Mouse (Mus musculus) kidney, embryonic 14.5 days (tissue): ENCODE data around the gene Tas1r2. TPM values are rescaled to one million over a fixed set of nuclear protein-coding genes. Genes with fewer than 3 reads are reported as not detected.

Source experiments
- ATAC-seq: fragments of 200-750 bp; cut with Nextera tagmentation; 2 replicates; pipeline ENCODE4 v1.8.0; 2017; ENCODE audit warnings: moderate number of reproducible peaks, mild to moderate bottlenecking, moderate TSS enrichment, moderate library complexity; ENCODE audit not compliant: low FRiP score, low TSS enrichment
- H3K27ac ChIP-seq: fragments of 300-500 bp; sonication (generic); 2 replicates; pipeline ENCODE4 v1.5.1; 2014; ENCODE audit warnings: low read depth, mild to moderate bottlenecking, low read length, moderate library complexity, mixed read lengths
- H3K27me3 ChIP-seq: fragments of 300-500 bp; sonication (generic); 2 replicates; pipeline ENCODE4 v1.6.1; 2014; ENCODE audit warnings: mild to moderate bottlenecking, low read length; ENCODE audit not compliant: control insufficient read depth, insufficient read depth
- H3K36me3 ChIP-seq: fragments of 300-500 bp; sonication (generic); 2 replicates; pipeline ENCODE4 v1.6.1; 2014; ENCODE audit warnings: low read length, mixed read lengths; ENCODE audit not compliant: control insufficient read depth, insufficient read depth
- H3K4me1 ChIP-seq: fragments of 300-500 bp; sonication (generic); 2 replicates; pipeline ENCODE4 v1.6.1; 2014; ENCODE audit warnings: low read length, mixed read lengths; ENCODE audit not compliant: control insufficient read depth, insufficient read depth
- H3K4me2 ChIP-seq: fragments of 300-500 bp; sonication (generic); replicated peaks from 2 replicates; pipeline ENCODE4 v1.6.1; 2014; ENCODE audit warnings: low read depth, mild to moderate bottlenecking, low read length
- H3K4me3 ChIP-seq: fragments of 300-500 bp; sonication (generic); 2 replicates; pipeline ENCODE4 v1.5.1; 2014; ENCODE audit warnings: mild to moderate bottlenecking, low read length
- H3K9ac ChIP-seq: fragments of 300-500 bp; sonication (generic); 2 replicates; pipeline ENCODE4 v1.6.1; 2014; ENCODE audit warnings: low read depth, mild to moderate bottlenecking, low read length, moderate library complexity
- H3K9me3 ChIP-seq: fragments of 300-500 bp; sonication (generic); 2 replicates; pipeline ENCODE4 v1.6.1; 2016; ENCODE audit warnings: low read length; ENCODE audit not compliant: control insufficient read depth
- WGBS: fragments of 180-500 bp; shearing (Covaris S2); extraction: QIAGEN DNeasy Blood & Tissue Kit; methylation state at CpG from one replicate; pipeline ENCODE4 v1.1.7; 2014; 5-methylcytosine and 5-hydroxymethylcytosine counted together
- polyA plus RNA-seq: library from polyadenylated mRNA; unstranded; fragments of >200 nt; fragmentation: Nextera tagmentation; extraction: Ambion mirVana; gene quantifications from 2 replicates; pipeline ENCODE4 v1.2.1, GENCODE M21; 2014

Tas1r2 gene
- polyA plus RNA-seq, 1 experiment from 2014 or later = not detected

- H3K4me3 ChIP-seq = no peak overlapping the region
- WGBS = 93% methylated on average over 7 of the region's 7 CpGs
Measured at GRCm38 (mm10) chr4:139631569-139632253, 21.6 kb upstream of the Tas1r2 start.

GRCm38 (mm10) chr4:139632254-139632580 is 21.1 kb upstream of the Tas1r2 start:
- Histone ChIP-seq H3K9me3 (no peaks in the 10 kb centered on the region), H3K4me2 (no peak overlapping the region), H3K27me3 (0 out of 2 replicates have a peak, but pooled peaks cover 3% of the 10 kb centered on the region), H3K36me3 (peaks cover 7% of the 10 kb centered on the region; the same call in 1 of the 2 replicates), H3K4me1 (peaks cover 2% of the 10 kb centered on the region; the same call in 1 of the 2 replicates), H3K9ac (no peak overlapping the region), H3K27ac (no peak overlapping the region), H3K4me3 (no peak overlapping the region)
- no peak for ATAC-seq
- 75% methylated on average over 10 of the region's 10 CpGs for WGBS

More at GRCm38 (mm10) chr4:139631569-139632253, 21.6 kb upstream of the Tas1r2 start:
- Histone ChIP-seq H3K36me3 (peaks cover 4% of the 10 kb centered on the region; the same call in 1 of the 2 replicates), H3K27ac (no peak overlapping the region), H3K4me1 (peaks cover 2% of the 10 kb centered on the region; the same call in 1 of the 2 replicates), H3K9me3 (no peaks in the 10 kb centered on the region), H3K4me2 (no peak overlapping the region), H3K9ac (no peak overlapping the region), H3K27me3 (no peaks in the 10 kb centered on the region)
- no peak for ATAC-seq

GRCm38 (mm10) chr4:139636373-139636772 is 17.0 kb upstream of the Tas1r2 start:
- H3K27me3 ChIP-seq = peaks cover 3% of the 10 kb centered on the region; the same call in 1 of the 2 replicates

GRCm38 (mm10) chr4:139637847-139638246 is 15.5 kb upstream of the Tas1r2 start:
- Histone ChIP-seq H3K4me3 (no peak overlapping the region), H3K4me1 (peaks cover 44% of the 10 kb centered on the region), H3K27me3 (peaks cover 17% of the 10 kb centered on the region), H3K9ac (no peak overlapping the region), H3K36me3 (peaks cover 7% of the 10 kb centered on the region; the same call in 1 of the 2 replicates), H3K4me2 (no peak overlapping the region), H3K9me3 (no peaks in the 10 kb centered on the region), H3K27ac (no peak overlapping the region)
- 91% methylated on average over 9 of the region's 9 CpGs for WGBS
- no peak for ATAC-seq

More at GRCm38 (mm10) chr4:139636373-139636772, 17.0 kb upstream of the Tas1r2 start:
- H3K4me2 ChIP-seq = no peak overlapping the region
- no peak for ATAC-seq
- 31% methylated on average over 7 of the region's 7 CpGs for WGBS
- H3K9me3 ChIP-seq = no peaks in the 10 kb centered on the region
- no peak overlapping the region for H3K4me3 ChIP-seq
- H3K36me3 ChIP-seq = peaks cover 7% of the 10 kb centered on the region; the same call in 1 of the 2 replicates
- no peak overlapping the region for H3K9ac ChIP-seq
- no peak overlapping the region for H3K27ac ChIP-seq
- peaks cover 30% of the 10 kb centered on the region for H3K4me1 ChIP-seq

GRCm38 (mm10) chr4:139638356-139638755 is 15.0 kb upstream of the Tas1r2 start:
- no peak overlapping the region for H3K27ac ChIP-seq
- no peak overlapping the region for H3K4me2 ChIP-seq
- ATAC-seq = no peak
- peaks cover 7% of the 10 kb centered on the region; the same call in 1 of the 2 replicates for H3K36me3 ChIP-seq
- no peak overlapping the region for H3K9ac ChIP-seq
- 76% methylated on average over 16 of the region's 16 CpGs for WGBS
- H3K4me3 ChIP-seq = no peak overlapping the region
- peaks cover 22% of the 10 kb centered on the region for H3K27me3 ChIP-seq
- peaks cover 44% of the 10 kb centered on the region for H3K4me1 ChIP-seq
- no peaks in the 10 kb centered on the region for H3K9me3 ChIP-seq

GRCm38 (mm10) chr4:139639801-139640200 is 13.5 kb upstream of the Tas1r2 start:
- 0 out of 2 replicates have a peak overlapping the region, but pooled peaks have one; percentile 11 for H3K27ac ChIP-seq
- WGBS = 11% methylated on average over 12 of the region's 12 CpGs

GRCm38 (mm10) chr4:139640333-139640732 is 13.0 kb upstream of the Tas1r2 start:
- peaks cover 15% of the 10 kb centered on the region; the same call in 1 of the 2 replicates for H3K36me3 ChIP-seq
- peak; percentile 2; the same call in 1 of the 2 replicates for ATAC-seq
- H3K27ac ChIP-seq = no peak overlapping the region
- 0 out of 2 replicates have a peak overlapping the region, but pooled peaks have one; percentile 34 for H3K9ac ChIP-seq
- WGBS = 27% methylated on average over 12 of the region's 12 CpGs
- H3K27me3 ChIP-seq = peaks cover 25% of the 10 kb centered on the region
- 0 out of 2 replicates have a peak overlapping the region, but pooled peaks have one; percentile 10 for H3K4me2 ChIP-seq
- peaks cover 44% of the 10 kb centered on the region for H3K4me1 ChIP-seq
- no peaks in the 10 kb centered on the region for H3K9me3 ChIP-seq
- no peak overlapping the region for H3K4me3 ChIP-seq

More at GRCm38 (mm10) chr4:139639801-139640200, 13.5 kb upstream of the Tas1r2 start:
- Histone ChIP-seq H3K4me3 (no peak overlapping the region), H3K9ac (peak overlapping the region; percentile 34; the same call in 1 of the 2 replicates), H3K9me3 (no peaks in the 10 kb centered on the region), H3K4me1 (peaks cover 44% of the 10 kb centered on the region), H3K4me2 (0 out of 2 replicates have a peak overlapping the region, but pooled peaks have one; percentile 10), H3K36me3 (peaks cover 11% of the 10 kb centered on the region; the same call in 1 of the 2 replicates), H3K27me3 (peaks cover 25% of the 10 kb centered on the region)
- ATAC-seq = peak; percentile 48

- ATAC-seq = no peak
- Histone ChIP-seq H3K9ac (no peak overlapping the region), H3K27me3 (peaks cover 25% of the 10 kb centered on the region), H3K4me2 (no peak overlapping the region), H3K36me3 (peaks cover 12% of the 10 kb centered on the region; the same call in 1 of the 2 replicates), H3K9me3 (no peaks in the 10 kb centered on the region), H3K4me3 (no peak overlapping the region), H3K27ac (no peak overlapping the region), H3K4me1 (peaks cover 44% of the 10 kb centered on the region)
- 45% methylated on average over 5 of the region's 6 CpGs for WGBS
Measured at GRCm38 (mm10) chr4:139640775-139641174, 12.6 kb upstream of the Tas1r2 start.
